Mouse (Mus musculus) frontal cortex, adult 2 months (tissue): Measurements from ENCODE around the gene Bcr. TPM values are rescaled to one million over a fixed set of nuclear protein-coding genes. Genes with fewer than 3 reads are reported as not detected.

ENCODE experiments used
- DNase-seq, 2 experiments: peaks; one replicate each; pipeline ENCODE4 v3.0.0; 2022; ENCODE audit warnings: low spot score in 1 of 2; ENCODE audit errors: extremely low spot score in 1 of 2
- polyA plus RNA-seq: library from polyadenylated mRNA; depleted of rRNA; stranded (reverse); fragments of >200 nt; gene quantifications from 2 replicates; pipeline ENCODE4 v1.2.3, GENCODE M21; 2012

Gene Bcr
- polyA plus RNA-seq, 1 experiment = 69.4 TPM

DNA sequence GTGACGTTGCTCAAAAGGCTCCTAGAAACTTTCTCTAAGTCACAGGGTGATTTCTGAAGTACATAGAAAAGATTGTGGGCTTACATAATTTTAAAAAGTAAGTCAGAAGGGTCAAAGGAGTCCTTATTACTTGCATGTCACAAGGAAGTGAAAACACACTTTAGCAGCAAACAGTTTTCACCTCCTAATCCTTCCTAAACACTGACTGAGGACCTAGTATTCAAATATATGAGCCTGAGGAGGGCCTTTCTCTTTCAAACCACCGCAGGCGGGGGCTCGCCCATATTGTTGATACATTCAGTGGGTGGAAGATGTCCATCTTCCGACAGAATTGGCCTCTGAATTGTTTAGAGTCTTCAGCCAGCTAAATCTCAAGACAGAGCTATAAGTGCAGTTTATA, 59.8 kb downstream of the Bcr start:
- no peak for DNase-seq

DNA sequence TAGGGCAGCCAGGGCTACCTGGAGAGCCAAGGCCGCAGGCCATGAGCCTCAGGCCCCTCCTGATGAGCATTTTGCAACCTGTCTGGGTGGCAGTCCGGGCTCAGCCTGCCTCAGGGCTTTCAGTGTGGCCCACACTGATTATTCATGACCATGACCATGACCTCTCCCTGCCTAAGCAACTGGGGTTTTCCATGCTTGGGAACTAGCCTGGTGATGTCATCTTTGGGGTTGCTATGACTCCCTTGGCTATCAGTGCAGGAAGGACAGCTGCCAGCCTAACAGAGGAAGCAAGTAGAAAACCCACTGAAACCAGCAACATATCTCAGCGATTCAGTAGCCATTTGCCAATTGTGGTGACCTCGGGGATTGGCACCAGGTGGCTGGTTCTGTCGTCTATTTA, 60.6 kb downstream of the Bcr start:
- no peak for DNase-seq

GRCm38 (mm10) chr10:75125577-75125976, 65.2 kb downstream of the Bcr start:
- no peak for DNase-seq

- DNase-seq = peak in 1 of 2 experiments; percentile 60
Observed at GRCm38 (mm10) chr10:75129283-75129710, 68.9 kb downstream of the Bcr start.

- no peak for DNase-seq
Observed at GRCm38 (mm10) chr10:75130372-75131046, 70.1 kb downstream of the Bcr start.

DNA sequence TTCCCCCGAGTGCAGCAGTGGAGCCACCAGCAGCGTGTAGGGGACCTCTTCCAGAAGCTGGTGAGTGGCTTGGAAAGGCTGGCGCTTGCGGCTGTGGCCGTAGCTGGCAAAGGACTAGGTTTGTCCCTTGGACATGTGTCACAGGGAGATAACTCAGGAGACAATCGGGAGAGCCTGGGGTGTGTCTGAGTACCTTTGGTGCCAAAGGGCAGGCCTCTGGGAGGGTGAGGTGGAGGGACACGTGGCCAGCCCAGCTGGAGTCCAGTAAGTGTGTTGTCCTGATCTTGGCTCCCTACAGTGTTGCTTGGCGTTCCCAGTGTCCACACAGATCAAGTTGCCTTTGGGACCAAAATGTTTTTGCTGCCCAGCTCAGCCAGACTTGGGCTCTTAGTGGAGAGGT, 71.2 kb downstream of the Bcr start:
- DNase-seq = no peak

DNA sequence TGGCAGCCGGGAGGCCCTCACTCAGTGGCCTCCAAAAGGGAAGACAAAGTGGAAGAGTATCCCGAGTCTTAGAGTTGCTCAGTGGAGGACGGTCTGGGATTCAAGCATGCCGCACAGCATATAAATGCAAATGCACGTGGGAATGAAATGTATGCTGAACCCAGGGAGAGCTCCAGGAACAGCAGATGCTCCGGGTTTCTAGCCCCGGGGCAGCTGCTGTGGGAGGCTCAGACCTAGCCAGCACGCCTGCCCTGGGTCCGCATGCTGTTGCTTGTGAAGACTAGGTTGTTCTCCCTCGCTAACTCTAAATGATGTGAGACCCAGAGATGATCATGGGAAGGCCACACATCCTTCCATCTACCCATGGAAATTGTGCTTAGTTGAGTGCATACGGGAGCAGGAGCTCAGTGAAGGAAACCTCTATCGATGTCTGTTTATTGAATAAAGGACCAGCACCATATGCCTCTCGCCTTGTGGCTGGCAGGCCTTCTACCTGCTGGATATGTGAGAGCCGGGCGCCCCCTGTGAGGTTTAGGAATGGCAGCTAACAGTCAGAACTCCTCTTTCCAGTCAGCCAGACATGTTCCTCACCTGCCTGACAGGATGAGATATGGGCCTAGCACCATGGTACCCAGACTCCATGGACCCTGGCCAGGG, 74.6 kb downstream of the Bcr start:
- DNase-seq = no peak

DNA sequence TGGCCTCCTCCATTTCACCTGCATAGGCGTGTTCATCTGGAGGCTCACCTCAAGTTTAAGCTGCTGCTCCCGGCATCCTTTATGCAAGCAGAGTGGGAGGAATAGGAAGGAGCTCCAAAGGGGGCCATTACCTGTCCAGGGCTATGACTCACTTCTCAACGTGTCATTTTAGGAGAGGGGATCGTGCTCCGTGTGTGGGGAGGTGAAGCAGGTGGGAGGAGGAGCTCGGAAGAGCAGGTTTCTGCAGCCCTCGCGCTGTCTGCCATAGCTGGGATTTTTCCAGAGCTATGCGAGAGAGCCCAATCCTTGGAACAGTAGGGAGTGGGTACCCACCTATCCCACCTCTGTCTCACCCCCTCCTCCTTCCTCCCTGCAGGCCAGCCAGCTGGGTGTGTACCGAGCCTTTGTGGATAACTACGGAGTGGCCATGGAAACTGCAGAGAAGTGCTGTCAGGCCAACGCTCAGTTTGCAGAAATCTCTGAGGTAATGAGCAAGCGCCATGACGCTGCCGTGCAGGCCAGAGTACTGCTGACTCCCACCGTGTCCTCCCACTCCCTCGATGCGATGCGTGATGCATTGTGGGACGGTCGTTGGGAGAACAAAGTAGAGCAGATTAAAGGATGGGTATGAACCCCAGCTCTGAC, 75.2 kb downstream of the Bcr start:
- peak in 1 of 2 experiments; percentile 63 for DNase-seq

DNA sequence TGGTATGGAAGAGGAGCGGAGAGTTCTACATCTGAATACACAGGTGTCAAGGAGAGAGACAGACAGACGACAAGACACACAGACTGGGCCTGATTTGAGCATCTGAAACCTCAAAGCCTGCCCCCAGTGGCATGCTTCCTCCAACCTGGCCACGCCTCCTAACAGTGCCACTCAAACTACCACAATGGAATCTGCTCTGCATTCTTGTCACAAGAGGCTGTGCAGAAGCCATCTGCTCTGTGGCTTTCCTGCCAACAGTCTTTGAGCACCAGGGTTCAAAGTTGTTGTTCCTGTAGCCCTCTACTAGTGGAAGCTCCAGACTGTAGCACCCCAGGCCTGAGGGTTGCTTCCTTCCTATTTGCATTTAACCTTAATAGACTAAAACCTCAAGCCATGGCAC, 76.8 kb downstream of the Bcr start:
- no peak for DNase-seq

GRCm38 (mm10) chr10:75145221-75145620, 84.8 kb downstream of the Bcr start:
- no peak for DNase-seq

GRCm38 (mm10) chr10:75146001-75146400, 85.6 kb downstream of the Bcr start:
- no peak for DNase-seq

DNA sequence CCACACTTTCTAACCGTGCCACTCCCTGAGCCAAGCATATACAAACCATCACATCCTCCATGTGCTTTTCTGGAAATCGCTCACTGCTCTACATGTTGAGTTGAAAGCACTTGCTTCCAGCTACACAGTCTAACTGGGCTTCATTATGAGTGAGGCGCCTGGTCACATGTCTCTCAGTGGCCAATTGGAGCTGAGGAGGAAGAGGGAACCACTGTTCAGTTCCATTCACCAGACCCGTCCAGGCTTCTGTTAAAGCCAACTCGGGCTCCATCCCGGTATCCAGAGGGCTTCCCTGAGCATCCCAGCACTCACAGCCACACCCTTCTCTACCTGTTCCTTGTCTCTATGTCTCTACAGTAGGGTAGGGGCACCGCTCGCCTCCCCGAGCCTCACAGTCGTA, 86.2 kb downstream of the Bcr start:
- no peak for DNase-seq

GRCm38 (mm10) chr10:75148295-75148694, 87.9 kb downstream of the Bcr start:
- DNase-seq = no peak

DNA sequence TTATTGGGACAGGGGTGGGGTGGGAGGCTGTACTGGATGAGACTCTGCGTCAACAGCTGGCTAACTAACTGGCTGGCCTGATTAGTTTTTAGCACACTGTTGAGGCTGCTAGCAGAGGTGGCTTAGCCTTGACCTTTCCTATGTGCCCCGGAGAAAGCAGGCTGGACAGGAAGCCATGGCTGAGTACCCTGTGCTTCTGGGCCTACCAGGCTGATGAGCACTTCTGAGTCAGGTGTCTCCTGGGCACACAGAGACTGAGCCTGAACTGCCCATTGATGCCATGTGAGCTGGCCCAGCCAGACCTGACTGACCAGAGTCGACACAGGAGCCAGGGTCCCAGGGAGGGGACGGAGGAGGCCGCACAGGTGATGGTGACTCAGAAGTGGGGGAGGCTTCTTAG, 90.0 kb downstream of the Bcr start:
- DNase-seq = no peak

DNA sequence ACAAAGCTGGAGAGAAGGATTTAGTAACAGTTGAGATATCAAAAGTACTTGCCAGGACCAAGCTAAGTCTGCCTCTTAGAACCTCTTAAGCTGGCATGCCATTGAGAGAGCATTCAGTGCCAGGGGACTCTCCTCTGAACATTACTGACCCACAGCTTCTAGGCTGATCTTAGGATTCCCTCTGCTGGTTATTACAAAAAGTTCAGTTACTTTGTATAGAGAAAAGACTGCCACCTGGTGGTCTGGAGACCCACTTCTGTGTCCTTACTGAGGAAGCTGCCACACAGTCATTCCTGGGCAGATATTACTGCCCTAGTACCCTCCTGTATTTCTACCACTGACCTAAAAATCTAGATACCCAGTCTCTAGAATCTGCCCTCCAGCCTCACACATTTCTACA, 90.9 kb downstream of the Bcr start:
- DNase-seq = peak; percentile 63 to 96

- DNase-seq = no peak
Observed at GRCm38 (mm10) chr10:75156835-75157234, 96.4 kb downstream of the Bcr start.

- DNase-seq = no peak
Observed at GRCm38 (mm10) chr10:75157713-75158112, 97.3 kb downstream of the Bcr start.

- DNase-seq = no peak
Observed at GRCm38 (mm10) chr10:75158356-75158755, 98.0 kb downstream of the Bcr start.

DNA sequence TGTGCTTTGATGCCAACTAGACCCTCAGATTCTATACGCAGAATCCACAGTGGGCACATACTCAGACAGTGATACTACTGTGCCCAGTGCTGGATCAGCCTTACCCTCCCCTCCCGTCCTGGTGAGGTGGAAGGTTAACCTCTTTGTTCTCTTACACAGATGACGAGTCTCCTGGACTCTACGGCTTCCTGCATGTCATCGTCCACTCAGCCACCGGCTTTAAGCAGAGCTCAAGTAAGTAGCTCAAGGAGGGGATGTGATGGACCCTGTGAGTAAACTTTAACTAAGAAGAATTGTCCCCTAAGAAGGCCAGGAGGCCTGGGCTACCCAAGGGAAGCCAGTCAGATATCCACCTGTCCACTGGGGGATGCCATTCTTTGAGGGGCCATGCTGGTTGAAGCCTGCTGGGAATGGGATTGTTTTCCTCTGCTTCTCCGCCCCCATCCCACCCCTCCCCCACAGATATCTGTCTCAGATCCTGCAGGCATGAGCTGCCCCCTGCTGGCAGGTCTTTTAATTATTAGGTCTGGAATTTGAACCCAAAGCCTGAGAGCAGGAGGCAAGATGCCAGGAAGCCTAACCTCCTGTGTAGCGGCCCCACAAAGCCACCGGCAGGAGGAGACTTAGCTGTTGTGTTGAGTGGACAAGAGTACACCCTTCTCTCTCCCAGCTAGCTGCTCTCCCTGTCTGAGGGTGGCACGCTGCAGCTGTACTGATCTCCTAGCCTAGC, 99.9 kb downstream of the Bcr start:
- DNase-seq = peak in 1 of 2 experiments; percentile 59

DNA sequence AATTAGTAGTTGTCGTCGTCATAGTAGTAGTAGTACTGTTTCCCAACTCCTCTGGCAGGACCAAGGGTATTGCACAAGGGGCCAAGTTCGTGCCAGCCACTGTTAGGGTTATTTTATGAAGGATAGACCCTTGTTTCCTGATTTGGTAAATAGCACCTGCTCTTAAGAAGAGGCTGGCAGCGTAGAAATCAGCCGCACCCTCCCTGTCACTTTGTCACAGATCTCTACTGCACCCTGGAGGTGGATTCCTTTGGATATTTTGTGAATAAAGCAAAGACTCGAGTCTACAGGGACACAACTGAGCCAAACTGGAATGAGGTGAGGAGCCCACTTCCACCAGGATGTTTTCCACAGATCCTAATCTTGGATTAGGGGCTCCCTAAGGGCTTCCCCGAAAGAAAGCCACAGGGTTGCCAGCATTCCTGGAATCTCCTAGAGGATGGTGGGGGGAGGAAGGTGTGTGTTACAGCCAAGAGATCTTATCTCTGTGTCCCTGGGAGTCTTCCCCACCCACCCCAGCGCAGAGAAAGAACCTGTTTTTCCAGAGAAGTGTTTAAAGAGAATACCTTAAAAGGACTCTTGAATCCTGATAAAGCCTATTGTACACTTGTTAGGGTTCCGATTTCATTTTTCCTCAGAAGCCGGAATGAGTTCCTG, 105.6 kb downstream of the Bcr start:
- no peak for DNase-seq

DNA sequence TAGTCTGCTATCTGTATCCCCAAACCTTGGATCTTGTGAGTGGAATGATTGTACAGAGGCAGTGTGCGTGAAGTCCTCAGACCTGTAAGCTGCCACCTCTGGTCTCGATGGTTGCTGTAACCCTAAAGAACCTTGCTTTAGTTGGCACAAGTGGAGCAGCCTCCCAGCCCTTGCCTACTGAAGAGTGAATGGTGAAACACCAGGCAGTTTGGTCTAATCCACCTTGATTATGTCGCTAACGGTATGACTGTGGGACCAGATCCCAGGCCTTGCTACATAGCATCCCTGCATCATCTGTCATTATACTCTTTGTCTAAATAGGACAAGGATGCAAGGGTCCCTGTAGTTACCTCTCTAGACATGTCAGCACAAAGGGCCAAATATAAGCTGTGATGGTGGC, 106.2 kb downstream of the Bcr start:
- DNase-seq = no peak
